Mouse (Mus musculus) G1E (cell line): ENCODE results near the gene Pdxp.

Source experiments
- CTCF ChIP-seq: IDR thresholded peaks from 2 replicates; pipeline ENCODE4 v1.5.1; 2012; ENCODE audit warnings: low read depth, low read length, inconsistent platforms, mixed read lengths
- GATA1 ChIP-seq: IDR thresholded peaks from 2 replicates; pipeline ENCODE4 v1.6.1; 2012; ENCODE audit warnings: borderline replicate concordance, low read length, inconsistent platforms, mixed read lengths

DNA sequence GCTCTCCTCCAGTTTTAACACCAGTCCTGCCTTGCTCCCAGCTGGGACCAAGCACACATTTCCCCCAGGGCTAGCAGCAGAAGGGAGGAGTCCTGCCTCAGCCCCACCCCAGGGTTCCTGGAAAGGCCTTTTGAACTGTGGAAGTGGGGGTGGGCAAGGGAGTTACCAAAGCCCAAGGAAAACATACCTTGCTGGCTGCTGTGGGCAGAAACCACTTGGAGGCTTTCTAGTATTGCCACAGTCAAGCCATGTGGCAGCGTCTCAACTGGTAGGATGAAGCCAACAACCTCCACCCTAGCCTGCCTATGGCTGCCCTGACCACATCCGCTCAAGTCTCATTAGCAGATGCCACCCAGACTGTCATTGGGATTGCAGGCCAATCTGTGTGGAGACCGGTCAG, 17.6 kb upstream of the Pdxp start:
- TF ChIP-seq CTCF (no peak), GATA1 (no peak)
